In genomic region chr5:25639187-25639586, GRCm38 (mm10) we compare ENCODE assay signal across 8 mouse cellular contexts.
A peak's percentile ranks its signal among the peaks of the same experiment; 100 is the strongest.
DNase-seq lines count a peak whose midpoint lies in the region; ATAC-seq and TF ChIP-seq lines count a peak whose summit lies in the region.

No protein-coding gene starts in this region.

- intact Hi-C loops in heart, postnatal 36 days (cut with DNase I) = no loop called here

- H3K36me3 ChIP-seq in heart, embryonic 10.5 days = no peaks in the 10 kb centered on the region
- no peaks in the 10 kb centered on the region for H3K36me3 ChIP-seq in liver, embryonic 11.5 days (ENCODE audit: control insufficient read depth, insufficient read depth, low read length)

- no peak overlapping the region for H3K27ac ChIP-seq in heart, embryonic 10.5 days
- H3K27ac ChIP-seq in liver, embryonic 11.5 days (ENCODE audit: low read depth, low read length) = no peak overlapping the region

- H3K4me2 ChIP-seq in liver, embryonic 11.5 days = no peak overlapping the region

- peak; percentile 44 to 75 for DNase-seq in heart, adult 18-20 months
- no peak for DNase-seq in heart, embryonic 10.5 days (ENCODE audit: low spot score)
- peak; percentile 64 for DNase-seq in brain, embryonic 14.5 days (ENCODE audit: low read depth)
- DNase-seq in heart, postnatal 36 days = peak; percentile 25 to 43
- DNase-seq in right cerebral cortex, postnatal 25 days = peak; percentile 16
- no peak for DNase-seq in liver, embryonic 11.5 days (ENCODE audit: low spot score)
- DNase-seq in kidney, adult 11 months = no peak
- no peak for DNase-seq in testis, postnatal 14 days (ENCODE audit: low spot score)

- no peak overlapping the region for H3K9ac ChIP-seq in liver, embryonic 11.5 days (ENCODE audit: low read depth, low read length)

- no peak for ATAC-seq in liver, embryonic 11.5 days (replicated peaks; ENCODE audit: low FRiP score)

- no peak for TF ChIP-seq POLR2A in brain, embryonic 14.5 days (IDR thresholded peaks at IDR 0.05; ENCODE audit: borderline replicate concordance, extremely low read depth, insufficient read depth, insufficient read length, poor library complexity, severe bottlenecking)

- TF ChIP-seq CTCF in brain, embryonic 14.5 days (IDR thresholded peaks at IDR 0.05; ENCODE audit: borderline replicate concordance, extremely low read depth, insufficient read depth, insufficient read length) = no peak

- no peaks in the 10 kb centered on the region for H3K4me1 ChIP-seq in heart, embryonic 10.5 days
- no peaks in the 10 kb centered on the region for H3K4me1 ChIP-seq in liver, embryonic 11.5 days (replicated peaks; ENCODE audit: control insufficient read depth, insufficient read depth, low read length)

- H3K9me3 ChIP-seq in heart, embryonic 10.5 days = 0 out of 2 replicates have a peak, but pooled peaks cover 1% of the 10 kb centered on the region
- H3K9me3 ChIP-seq in liver, embryonic 11.5 days (ENCODE audit: control insufficient read depth, low read length) = no peaks in the 10 kb centered on the region

- WGBS in heart, embryonic 10.5 days = 86% methylated on average over 5 of the region's 5 CpGs
- whole genome bisulfite sequencing in liver, embryonic 11.5 days = 78% methylated on average over 5 of the region's 5 CpGs

- no peak overlapping the region for H3K4me3 ChIP-seq in heart, embryonic 10.5 days
- no peak overlapping the region for H3K4me3 ChIP-seq in liver, embryonic 11.5 days (ENCODE audit: low read depth, low read length)

- H3K27me3 ChIP-seq in heart, embryonic 10.5 days (ENCODE audit: insufficient read depth, poor library complexity, severe bottlenecking) = no peaks in the 10 kb centered on the region
- H3K27me3 ChIP-seq in liver, embryonic 11.5 days (replicated peaks; ENCODE audit: control insufficient read depth, insufficient read depth, low read length) = no peaks in the 10 kb centered on the region

Comparison
In these comparisons a context has a peak if more than half of its experiments do, and no peak if none do; other contexts are left out.
1. DNase-seq: peak in heart, adult 18-20 months (2 of 2), brain, embryonic 14.5 days (single experiment), heart, postnatal 36 days (2 of 2) and right cerebral cortex, postnatal 25 days (single experiment); none in heart, embryonic 10.5 days (single experiment), liver, embryonic 11.5 days (single experiment), kidney, adult 11 months (single experiment) and testis, postnatal 14 days (single experiment).